Mouse (Mus musculus) cerebellum, postnatal 36 days (tissue): ENCODE results near the gene Slc38a4.

ENCODE experiments used
- DNase-seq, 2 experiments: peaks; one replicate each; pipeline ENCODE4 v3.0.0; 2021 to 2022; ENCODE audit warnings: mixed read lengths in 2 of 2

The Slc38a4 gene

DNA sequence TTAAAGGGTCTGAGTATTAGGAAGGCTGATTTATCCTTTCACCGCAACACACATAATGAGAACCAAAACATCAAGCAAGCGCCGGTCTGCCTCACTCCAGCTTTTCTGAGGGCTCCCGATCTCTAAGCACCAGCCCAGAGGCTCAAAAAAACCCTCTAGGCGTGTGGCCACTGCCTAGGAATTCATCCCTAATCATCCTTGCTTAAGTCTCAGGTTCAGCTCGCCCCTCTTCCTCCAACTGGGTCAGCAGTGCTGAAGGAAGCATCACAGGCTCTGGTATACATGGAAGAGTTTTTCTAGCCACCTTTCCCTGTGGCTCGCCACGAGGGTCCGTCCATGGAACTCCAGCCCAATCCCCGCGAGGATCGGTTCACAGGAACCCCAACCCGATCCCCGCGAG, 1.6 kb downstream of the Slc38a4 start:
- no peak for DNase-seq

DNA sequence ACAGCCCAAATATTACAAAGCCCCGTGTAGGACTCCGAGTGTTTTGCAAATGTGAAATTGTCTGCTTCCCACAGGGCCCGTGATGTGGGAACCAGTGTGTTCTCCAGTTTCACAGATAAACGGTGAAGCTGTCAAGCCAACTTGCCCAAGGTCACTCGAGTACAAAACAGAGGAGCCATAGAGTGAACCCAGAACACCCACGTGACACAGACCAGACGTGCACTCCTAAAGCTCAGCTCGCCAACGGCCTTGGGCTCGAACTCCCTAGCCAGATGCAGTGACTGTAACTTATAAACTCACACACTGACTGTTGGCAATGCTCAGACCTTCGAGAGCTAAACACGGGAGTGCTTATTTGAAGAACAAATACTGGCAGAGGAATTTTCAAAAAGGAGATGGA, 5.3 kb downstream of the Slc38a4 start:
- no peak for DNase-seq

DNA sequence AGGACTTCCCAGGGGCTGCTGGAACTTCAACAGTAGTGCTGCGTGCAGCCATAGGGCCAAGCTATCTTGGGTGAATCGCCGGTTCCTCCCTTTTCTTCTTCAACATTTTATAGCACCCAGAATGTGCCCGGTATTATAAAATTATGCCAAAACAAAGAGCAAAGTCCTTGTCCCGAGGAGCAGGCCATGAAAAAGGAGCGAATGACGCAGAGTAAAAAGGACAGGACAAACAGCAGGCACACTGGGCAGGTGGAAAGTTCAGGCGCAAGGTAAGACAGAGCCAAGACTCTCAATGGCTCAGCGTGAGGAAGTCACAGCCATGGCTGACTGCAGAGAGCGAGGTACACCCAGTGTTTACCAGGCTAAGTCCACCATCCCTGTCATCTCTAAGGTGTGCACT, 5.7 kb downstream of the Slc38a4 start:
- no peak for DNase-seq

DNA sequence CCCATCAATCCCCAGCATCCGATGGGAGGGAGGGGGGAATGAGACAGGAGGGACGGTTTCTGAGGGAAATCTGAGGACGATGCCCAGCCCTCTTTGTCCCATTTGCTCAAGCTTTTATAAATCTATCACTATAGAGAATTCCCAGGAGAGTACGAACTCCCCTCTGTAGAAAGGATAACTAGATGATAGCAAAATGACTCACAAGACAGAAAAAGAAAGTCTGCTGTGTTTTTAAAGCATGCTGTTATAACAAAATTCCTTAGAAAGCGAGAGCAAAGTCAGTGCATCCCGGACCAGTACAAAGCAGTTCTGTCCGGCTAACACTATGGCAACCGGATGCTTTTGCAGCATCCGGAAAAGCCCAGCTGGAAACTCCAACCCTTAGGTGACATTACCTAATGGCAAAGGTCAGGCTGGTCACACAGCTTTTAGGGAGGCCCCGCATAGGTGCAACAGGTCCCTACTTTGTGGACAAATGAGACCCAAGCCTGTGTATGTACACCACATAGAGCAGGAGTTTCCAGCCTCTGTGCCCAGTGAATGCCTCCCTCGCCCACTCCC, 6.4 kb downstream of the Slc38a4 start:
- no peak for DNase-seq

DNA sequence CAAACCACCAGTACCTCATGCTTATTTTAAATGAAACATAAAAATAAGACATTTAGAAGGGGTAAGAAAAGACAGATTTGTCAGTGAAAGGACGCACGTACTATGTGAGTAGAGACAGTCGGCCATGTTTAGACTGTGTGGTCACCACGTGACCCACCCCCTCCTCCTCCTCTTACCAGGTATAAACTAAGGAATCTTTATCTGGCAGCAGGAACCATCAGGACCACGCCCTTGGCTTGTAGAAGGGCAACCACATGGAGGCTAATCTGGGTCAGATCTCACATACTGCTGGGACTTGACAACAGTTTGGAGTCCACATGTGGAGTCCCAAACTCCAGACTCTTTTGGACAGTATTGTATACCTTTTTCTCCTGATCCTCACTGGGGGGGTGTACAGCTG, 7.5 kb downstream of the Slc38a4 start:
- no peak for DNase-seq

DNA sequence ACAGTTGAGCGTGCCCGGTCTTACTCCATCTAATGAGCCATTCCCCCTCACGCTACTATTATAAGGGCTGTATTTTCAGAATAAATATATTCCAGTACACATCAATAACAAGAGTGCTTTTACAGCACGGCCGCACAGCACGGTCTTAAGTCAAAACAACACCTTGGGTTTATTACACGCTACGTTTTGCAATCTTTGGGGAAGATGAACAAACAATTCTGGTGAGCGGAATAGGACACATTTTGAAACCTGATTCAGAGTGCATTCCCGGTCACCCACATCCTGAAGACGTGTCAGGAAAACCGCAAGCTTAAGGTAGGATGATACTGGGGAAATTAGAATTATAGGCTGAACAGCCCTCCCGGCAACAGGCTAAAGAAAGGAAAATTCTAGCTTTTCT, 11.8 kb downstream of the Slc38a4 start:
- no peak for DNase-seq

DNA sequence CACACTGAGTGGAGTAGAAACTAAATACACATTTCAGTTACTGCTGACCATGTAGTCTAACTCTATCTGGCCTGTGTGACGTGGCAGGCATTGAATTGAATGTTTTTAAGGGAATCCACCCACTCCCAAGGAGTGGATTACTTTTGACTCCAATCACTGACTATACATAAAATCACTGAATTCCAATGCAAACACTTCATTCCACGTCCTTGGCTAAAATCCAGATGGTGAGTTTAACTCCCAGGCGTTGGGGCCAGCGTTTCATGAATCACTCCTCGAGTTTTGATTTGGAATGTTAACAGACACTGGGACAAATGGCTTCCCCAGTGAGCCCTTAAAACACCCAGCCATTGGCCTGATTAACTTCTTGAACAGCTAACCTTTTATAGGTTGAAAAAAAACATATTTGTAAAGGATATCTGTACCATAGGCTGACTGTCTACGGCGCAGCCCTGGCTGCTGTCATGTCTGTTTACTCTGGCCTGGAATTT, 13.7 kb downstream of the Slc38a4 start:
- no peak for DNase-seq

DNA sequence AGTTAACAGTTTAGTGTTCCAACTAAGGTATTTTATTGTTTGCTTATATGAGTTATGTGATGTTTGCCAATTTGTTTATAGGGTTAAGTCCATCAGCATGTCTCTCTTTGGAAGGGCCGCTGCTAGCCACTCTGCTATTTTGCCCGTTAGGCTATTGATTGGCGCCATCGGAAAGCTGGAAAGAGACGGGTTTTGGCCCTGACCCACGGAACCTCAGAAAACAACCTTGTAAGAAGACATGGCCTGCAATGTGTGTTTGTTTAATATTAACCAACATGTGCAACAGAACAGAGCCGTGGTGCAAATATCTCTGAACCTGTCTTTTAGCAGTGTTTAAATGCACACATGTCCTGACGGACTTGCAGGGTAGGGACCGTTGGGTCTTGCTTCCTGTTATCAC, 14.6 kb downstream of the Slc38a4 start:
- DNase-seq = no peak

DNA sequence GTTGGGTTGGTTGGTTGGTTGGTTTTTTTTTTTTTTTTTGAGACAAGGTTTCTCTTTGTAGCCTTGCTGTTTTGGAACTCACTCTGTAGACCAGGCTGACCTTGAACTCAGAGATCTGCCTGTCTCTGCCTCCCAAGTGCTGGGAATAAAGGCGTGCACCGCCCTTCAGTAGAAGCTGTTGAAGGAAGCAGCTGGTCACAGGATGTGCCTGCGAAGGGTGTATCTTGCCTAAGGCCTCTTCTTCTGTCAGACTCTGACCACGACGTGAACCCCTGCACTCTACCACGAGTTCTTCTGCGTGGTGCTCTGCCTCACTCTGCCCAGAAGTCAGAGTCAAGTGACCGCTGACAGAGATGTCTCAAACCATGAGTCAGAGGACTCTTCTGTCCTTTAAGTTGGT, 18.0 kb downstream of the Slc38a4 start:
- DNase-seq = no peak

DNA sequence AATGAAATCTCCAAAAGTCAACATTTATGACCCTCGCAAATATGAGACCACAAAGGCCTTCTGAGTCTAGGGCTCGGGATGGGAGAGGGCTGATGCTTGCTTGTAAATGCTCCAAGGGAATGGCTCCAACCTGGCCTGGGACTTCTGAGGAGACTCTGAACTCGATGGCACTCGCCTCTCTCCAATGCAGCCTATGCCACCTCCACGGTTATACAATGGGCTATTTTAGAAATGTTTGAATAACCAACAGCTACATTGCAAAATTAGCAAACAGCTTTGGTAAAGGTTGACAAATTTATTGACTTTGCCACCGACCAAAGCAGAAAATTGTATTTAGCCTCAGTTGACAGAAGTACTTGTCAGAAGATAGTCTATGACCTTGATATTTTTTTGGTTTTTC, 19.9 kb downstream of the Slc38a4 start:
- no peak for DNase-seq

DNA sequence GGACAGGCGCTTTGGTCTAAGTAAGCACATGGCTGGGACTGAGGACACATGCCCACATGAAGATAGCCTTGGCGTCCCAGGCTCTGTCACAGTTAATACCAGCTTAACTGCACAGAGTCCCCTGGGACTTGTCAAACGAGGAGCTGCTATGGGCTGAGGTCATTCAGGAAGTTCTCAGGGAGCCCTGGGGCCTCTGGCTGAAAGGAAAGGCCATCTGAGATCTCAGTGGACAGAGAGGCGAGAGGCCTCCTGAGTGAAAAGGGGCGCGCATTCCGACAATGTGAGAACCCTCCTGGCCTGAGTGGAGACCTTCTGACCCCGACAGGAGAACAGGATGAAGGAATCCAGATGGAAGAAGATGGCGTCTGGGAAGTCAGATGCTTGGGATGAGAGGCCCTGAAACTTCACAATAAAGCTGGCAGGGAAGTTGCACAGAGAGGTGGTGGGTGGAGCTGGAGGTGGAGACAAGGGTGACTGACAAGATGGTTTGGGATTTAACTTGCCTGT, 22.2 kb downstream of the Slc38a4 start:
- DNase-seq = no peak

DNA sequence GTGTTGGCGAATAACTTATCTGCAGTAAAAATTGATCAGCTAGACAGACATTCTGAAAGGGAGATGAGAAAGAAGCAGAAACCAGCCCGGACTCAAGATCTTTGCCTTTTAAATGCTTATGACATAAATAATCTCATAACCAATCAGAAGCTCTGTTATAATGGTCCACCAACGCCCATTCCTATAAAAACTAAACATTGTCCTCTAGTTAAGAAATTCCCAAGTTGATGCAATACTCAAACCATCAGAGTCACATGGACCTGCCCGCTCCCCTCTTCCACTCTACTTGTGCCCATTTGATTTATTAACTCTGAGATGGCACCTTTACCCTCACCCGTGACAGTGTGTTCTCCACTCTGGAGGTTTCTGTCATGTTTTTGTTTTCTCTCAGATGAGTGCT, 23.9 kb downstream of the Slc38a4 start:
- DNase-seq = no peak

DNA sequence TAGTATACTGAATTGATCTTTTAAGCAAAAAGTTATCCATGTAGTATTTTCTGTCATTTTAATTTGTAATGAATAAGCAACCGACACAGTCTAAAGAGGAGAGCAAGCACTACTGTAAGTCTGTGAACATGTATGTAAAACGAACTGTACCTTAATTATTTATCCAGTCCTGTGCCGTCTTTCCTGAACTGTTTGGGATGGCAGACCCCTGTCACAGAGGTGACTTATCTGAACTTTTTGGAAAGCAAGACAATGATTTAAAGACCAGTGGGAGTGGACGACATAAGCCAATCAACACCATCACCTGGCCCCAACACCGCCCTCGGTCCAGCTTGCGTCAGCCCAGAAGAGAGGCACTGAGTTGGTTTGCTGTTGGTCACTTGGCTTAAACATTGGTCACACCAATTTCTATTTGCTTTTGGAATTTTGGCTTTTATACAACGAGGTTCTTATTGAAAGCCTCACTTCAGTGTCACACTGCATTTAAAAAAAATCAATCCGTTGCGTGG, 24.7 kb downstream of the Slc38a4 start:
- no peak for DNase-seq

DNA sequence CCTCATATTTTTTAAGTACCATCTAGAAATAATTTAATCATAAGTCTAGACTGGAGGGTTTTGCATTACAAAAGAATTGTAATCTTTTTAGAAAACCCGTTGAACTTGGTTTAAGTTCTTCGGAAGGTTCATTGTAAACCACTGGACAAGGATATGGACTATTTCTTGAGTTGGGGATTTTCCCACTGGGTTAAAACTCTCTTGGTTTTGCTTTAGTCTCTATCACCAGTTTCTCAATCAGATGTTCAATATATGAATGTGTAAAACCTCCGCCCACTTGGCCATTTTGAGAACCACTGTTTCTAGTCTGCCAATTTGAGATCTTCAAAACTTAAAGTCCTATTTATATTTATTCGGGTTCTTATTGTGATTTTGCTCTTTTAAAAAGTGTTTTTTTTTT, 25.6 kb downstream of the Slc38a4 start:
- DNase-seq = no peak

DNA sequence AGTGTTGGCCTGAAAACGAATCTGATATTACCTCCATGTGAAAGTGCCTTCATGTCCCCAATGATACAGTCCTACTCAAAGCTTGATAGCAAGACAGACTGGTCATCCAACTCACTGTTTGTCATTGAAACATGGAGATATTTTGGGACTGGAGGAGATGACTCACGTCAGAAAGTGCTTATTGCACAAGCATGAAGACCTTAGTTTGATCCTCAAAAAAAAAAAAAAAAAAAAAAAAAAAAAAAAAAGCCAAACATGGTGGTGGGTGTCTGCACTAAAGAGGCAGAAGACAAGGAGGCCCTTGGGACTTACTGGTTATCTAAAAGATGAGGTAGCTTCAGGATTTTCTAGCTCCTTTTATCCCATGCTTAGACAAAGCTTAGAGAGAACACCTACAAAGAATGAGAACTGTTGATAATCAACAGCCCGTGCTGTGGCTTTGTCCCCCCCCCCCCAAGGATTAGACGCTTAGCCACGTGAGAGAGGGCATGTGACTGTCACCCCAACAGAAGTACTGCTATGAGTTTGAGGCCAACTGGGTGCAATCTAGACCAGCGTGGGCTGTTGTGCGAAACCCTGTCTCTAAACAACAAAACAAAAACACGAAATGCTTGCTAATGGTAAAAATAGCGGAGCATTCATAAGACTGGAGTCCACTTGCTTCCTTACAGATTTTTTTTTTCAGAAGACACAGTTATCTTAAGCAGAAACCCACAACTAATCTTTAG, 26.5 kb downstream of the Slc38a4 start:
- no peak for DNase-seq

DNA sequence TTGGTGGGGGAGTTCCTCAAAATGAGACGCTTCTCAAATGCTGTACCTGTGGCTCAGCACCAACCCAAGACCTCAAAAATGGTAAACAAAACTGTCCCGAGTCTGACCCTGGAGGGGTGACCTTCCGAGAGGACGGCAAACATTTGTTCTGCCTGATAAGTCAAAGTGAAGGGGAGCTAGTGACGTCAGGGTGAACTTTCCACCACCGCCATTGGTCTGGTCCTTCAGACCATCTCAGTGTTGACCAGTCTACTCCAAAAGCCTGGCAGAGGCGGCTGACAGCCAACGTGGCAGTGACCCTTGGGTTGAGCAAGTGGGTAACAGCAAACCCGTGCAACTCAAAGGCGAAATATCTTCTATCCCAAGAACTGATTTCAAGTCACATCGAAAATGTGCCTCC, 27.1 kb downstream of the Slc38a4 start:
- DNase-seq = no peak

DNA sequence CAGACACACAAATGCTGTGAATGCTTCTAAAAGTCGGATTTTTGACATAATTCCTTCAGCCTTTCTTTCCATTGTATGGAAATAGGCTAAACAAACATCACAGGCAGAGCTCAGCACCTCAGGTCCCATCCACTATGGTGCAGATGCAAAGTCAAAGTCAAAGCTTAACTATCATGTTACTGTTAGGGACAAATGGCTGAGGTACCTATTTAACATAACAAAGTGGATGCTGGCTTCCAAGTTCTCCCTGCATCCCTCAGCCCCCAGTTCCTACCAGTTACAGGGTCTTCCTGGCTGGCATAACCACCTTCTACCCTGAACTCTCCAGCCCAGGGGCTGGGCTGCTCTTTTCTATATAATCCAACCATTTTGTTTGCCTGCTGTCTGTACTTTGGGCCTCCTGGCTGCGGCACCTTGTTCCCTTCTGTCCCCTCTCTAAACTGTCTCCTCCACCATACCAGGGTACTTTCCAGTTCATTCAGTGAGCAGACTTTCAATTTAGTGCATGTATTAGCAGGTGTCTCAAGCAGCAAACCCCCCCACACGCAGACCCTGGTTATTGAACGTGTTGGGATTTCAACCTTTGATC, 27.6 kb downstream of the Slc38a4 start:
- no peak for DNase-seq

DNA sequence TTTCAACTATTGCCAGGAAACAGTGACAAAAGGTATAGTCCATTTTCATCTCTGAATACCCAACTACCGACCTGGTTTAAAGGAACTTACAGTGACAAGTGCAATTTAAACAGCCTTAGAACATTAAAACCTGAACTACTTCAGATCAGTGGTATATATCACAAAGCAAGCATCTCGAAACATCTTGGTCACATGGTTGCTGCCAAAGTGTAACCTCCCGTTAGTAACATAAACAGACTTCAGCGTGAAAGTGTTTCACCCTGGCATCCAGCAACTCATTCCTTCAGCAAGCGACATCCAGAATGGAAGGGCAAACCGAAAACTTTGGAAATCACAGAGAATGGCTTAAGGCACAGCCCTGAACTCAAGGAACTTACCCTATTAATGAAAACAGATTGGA, 29.1 kb downstream of the Slc38a4 start:
- DNase-seq = no peak

DNA sequence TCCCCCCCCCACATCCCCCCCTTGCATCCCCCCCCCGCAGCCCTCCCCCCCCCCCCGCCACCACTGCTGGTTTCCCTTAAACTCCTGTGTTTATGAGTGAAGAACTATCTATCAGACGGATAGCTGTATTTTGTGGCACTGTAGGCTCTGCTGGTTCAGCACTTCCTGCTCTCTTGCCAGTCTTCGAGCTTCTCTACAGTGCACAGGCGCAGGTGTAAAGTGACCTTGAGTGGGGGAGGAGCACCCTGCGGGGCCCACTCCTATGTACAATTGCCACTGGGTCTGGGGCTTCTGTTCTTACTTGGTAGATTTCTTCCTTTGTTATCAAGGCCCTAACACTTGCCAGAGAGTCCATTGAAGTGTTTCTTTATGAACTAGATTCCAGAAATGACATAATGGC, 33.0 kb downstream of the Slc38a4 start:
- no peak for DNase-seq

DNA sequence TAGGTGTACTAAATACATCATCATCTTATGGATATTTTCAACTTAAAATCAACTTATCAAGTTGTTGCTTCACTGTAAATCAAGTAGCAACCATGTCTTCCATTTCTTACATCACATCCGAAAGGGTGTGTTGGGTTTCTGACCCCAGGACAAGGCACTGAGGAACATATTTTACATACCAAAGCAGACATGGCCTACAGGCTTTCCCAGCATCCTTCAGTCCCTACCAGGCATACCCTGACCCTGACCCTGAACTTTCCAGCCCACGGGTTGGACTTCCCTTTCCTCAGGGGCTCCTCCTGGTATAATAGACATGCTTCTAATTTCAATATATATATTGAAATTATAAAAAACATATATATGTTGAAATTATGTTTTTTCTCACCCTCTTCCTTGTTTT, 33.5 kb downstream of the Slc38a4 start:
- DNase-seq = no peak

DNA sequence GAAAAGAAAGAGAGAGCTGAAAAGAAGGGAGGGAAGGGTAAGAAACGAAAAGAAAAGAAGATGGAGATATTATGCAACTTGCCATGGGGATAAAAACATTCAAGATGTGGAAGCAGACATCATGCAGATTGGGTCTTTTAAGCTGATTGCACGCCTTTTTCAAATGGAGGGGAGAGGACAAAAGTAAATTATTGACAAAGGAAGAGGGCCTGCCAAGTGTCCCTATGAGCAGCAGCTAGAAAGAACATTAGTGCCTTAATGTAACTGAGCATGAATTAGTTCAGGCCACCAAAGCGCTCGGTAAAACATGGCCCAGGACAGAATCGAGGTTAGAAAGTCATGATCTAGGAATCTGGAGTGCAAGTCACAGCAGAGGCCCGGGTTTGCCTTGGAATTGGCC, 35.5 kb downstream of the Slc38a4 start:
- no peak for DNase-seq

DNA sequence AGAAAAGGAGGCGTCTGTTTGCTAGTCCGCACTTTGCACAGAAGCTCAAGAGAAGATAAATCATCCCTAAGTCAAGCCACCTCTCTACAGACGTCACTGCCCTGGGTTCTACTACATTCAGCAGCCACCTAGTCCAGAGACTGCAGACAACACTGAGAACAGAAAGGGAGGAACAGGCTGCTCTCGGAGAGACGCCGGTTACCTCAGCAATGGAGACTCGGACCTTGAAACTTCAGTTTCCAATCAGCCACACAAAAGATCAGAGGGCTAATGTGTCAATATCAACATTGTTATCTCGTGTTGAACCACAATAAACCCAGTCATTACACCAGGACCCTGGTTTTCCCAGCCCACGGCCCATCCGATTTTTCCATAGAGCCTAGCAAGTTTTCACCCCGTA, 36.4 kb downstream of the Slc38a4 start:
- no peak for DNase-seq

DNA sequence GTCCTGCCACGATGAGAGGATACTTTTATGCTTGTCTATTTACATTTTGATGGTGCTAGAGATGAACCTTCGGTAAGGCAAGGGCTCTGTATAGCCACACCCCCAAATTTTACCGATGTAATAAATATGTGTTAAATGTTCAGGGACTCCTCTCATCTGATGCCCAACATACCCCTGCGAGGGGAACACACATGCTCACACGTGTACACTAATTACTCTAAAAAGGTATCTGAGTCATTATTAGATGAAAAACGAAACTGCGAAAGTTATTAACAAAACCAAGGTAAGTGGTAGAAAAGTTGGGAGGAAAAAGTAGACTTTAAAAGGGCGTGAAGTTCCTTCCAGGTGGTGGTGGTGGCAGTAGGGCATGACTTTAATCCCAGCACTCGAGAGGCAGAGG, 38.6 kb downstream of the Slc38a4 start:
- DNase-seq = no peak

DNA sequence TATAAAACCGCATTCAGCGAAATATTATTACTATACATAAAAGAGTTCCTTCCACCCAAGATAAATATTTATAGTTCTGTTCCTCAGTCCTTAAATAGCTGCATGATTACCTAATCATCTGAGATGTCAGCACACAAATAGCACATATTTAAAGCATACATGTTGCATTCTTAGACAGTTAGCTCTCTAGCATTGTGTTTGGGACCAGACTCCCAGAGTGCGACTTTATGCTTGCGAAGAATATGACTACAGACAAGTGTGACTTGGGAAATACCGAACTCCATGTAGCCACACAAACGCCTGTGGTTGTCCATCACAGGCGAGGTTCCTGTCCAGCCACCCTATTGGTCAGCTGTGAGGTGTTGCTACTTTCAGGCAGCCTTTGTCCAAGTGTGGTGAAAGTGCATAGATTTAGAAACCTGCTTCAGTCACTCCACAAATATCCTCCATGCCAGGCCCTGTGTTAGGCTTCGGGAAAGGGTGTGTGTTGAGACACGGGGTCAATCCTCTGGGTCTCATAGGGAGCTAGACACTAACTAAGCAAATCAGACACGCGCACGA, 40.6 kb downstream of the Slc38a4 start:
- DNase-seq = no peak
